Mouse (Mus musculus): Measurements from ENCODE around the gene Ensa.
"Not testable (repeated sequence)": the region's sequence is repeated elsewhere in the genome, so short reads cannot be mapped to it uniquely, and the experiment has no call there.

Ensa gene

DNA sequence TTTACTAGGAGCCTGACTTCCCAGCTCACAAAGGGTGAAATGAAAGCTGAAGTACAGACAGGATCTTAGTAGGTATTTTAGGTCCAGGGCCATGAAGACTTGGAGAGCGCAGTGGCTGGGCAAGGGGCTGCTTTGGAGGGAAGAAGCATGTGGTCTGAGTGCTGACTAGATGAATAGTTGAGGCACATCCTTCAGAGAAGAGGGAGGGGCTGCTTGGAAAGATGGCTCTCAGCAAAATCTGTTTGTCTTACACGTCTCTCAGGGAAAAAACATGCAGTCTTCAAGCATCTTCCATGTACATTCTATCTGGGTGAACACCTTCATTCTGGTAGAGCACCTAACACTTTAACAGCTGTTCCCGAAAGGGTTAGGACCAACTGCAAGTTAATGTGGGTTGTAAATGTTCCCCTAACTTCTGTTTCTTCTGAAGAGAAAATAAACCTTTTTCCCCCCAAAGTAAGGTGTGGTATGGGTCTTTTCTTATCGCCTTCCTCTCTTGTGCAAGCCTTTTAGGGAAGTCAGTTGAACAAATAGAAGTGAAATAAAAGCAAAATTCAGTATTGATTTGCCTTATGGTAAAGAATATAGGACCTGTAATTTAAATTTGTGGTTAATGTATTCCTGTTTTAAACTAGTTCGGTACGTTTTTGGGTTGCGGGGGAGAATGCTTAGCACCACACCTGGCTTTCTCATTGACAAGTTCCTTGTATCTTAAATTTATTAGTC, 38.1 kb downstream of the Ensa start:
- no peak for DNase-seq (ENCODE audit: extremely low spot score, low spot score)

DNA sequence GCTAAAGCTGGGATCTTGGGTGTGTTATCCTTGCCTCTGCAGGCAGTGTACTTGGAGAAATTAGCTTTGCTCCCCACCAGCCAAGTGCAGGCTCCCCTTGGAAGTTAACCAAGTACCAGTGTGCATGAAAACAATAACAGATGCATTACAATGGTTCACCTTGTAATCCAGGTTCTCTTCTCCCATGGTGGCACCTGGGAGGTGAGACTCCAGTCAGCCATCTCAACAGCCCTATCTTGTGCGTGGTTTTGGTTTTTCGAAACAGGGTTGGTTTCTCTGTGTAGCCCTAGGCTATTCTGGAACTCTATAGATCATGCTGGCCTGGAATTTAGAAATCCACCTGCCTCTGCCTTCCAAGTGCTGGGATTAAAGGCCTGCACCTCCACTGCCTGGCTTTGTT, 38.7 kb downstream of the Ensa start:
- no peak for DNase-seq (ENCODE audit: extremely low spot score, low spot score)

DNA sequence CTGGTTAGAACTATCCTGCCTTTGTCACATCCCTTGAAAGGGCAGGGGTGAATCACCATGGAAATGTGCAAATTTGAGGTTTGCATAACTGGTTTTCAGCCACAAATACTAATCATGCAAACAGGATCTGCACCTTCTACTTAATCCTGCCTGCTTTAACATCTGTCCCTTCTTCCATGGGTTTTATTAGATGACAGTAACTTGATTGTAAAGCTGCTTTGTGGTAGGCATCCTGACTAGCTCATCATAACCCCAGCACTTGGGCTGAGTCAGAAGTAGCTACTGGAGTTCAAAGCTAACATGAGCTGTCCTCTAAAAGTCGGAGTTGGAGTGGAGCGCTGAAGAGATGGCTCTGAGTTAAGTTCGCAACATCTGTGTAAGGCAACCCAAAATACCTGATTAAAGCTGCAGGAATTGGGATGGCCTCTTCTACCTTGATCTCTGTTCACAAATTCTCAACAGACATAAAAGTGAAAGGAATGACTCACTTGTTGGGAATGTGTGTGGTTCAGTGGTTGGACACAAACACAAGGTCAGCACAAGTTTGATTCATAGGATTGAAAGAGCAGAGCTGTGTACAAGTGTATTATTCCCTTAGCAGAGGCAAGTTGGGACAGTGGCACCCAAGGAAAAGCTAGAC, 39.3 kb downstream of the Ensa start:
- no peak for DNase-seq (ENCODE audit: extremely low spot score, low spot score)

DNA sequence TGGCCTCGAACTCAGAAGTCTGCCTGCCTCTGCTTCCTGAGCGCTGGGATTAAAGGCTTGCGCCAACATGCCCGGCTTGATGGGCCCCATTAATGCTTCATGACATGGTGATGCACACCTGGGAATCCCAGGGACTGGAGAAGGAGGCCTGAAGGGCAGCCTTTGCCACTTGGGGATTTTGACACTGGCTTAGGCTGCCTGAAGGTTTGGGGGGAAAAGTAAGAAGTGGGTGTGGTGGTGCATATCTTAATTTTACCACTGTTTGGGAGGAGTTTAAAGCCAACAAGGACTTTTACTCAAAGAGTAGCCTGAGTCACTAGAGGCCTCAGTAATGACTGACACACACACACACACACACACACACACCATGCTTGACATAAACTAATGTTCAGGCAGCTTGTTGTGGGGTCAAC, 40.2 kb downstream of the Ensa start:
- DNase-seq (ENCODE audit: extremely low spot score, low spot score) = no peak

DNA sequence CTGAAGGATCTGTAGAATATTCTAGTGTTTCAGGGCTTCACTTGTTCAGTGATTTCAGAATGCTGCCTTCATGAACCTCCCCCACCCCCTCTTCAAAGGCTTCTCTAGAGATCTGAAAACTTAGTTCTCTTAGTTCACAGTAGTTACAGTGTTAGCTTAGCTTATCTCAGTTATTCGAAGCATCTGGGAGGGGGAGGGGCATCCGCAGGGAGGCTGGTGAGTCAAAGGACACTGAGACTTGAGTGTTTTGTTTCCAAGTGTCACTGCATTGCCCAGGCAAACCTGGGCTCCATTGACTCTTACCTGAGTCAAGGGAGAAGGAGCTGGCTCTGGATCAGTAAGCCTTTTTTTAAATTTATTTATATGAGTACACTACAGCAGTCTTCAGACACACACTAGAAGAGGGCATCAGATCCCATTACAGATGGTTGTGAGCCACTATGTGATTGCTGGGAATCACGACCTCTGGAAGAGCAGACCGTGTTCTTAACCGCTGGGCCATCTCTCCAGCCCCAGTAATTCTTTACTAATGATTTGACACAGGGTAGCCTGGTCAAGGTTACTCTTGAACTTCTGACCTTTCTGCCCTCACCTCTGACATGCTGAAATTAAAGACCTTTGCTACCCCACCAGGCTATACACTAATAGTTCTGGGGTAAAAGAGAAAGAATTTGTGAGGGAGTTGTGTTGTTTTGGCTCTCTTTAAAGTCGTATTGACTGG, 41.5 kb downstream of the Ensa start:
- no peak for DNase-seq (ENCODE audit: extremely low spot score, low spot score)

DNA sequence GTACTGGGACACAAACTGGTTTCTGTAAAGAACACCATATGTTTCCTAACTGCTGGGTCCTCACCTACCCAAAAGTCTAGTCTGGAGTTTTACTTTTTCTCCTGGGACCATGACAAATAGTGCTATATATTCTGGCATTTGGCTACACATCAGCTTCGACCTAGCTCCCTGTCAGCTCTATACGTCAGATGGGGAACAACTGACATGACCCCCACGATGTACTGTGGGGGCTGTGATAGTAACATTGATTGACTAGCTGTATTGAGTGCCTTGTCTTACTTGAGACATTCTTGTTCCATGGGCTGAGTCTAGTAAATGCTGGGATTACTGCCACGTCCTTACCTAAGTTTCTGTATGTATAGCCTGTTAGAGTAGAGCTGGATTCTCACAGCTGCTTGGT, 42.7 kb downstream of the Ensa start:
- DNase-seq (ENCODE audit: extremely low spot score, low spot score) = no peak

DNA sequence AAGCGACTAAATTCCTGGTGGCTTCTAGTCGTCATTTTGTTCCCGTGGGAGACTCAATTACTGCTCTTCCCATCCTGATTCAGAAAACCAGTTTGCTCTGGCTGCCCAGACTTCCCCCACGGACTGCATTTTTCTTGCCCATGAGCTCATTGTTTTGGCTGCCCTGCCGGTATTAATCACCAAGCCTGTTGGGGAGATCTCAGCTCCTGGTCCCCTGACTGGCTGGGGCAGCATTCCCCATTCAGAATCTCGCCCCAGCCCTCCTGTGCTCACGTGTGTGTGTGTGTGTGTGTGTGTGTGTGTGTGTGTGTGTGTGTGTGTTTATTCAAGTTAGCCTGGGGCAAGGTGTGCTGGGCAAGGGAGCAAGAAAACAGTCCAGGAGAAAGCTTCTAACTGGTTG, 43.2 kb downstream of the Ensa start:
- DNase-seq (ENCODE audit: extremely low spot score, low spot score) = no peak

DNA sequence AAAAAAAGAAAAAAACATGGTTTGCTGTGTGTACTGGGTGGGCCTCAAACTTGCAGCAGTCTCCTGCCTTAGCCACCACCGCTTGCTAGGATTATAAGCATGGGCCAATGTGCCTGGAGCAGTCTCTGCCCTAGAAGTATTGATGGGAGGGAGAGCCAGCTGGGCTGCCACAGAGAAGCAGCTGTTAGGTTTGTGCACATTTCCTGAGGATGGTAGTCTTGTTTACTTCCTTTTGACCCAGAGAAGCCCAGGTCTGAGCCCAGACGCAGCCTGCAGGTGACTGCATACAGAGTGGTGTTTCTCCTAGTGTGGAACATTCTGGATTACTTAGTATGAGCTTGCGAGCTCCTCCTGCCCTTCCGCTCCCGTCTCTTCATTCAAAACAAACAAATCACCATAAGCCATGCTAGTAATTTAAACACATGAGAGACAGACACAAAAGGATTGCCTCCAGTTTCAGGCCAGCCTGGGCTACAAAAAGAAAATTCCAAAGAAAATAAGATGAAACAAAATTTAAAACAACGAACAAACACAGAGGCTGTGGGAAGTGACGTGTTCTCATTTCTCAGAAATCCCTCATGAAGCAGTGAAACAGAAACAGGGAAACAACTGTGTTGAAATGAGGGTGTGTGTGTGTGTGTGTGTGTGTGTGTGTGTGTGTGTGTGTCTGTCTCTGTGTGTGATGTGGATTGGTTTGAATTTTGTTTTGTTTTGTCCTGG, 44.0 kb downstream of the Ensa start:
- DNase-seq (ENCODE audit: extremely low spot score, low spot score) = no peak

DNA sequence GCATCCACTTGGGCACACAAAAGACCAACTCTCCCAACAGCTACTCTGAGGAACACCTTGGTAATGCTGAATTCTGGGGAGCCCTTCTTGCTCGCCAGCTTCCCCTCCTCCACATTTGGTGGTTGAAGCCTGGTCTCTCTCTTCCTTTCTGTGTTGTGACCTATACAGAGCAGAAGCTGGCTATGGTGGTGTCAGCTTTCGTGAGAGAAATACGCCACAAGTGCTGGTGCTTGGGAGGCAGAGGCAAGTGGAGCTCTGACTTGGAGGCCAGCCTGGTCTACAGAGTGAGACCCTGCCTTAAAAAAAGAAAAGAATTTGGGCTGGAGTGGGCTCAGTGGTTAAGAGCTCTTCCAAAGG, 44.5 kb downstream of the Ensa start:
- no peak for DNase-seq (ENCODE audit: extremely low spot score, low spot score)

DNA sequence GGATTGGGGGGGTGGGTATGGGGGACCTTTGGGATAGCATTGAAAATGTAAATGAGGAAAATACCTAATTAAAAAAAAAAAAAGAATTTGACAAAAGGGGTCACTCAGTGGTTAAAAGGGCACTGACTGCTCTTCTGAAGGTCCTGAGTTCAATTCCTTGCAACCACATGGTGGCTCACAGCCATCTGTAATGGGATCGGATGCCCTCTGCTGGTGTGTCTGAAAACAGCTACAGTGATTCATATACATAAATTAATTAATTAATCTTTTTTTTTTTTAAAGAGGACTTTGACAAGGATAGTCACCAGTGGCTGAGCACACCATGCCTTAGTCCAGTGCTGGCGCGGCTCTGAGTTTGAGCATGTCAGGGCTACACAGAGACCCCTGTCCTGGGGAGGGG, 45.6 kb downstream of the Ensa start:
- not testable (repeated sequence) for DNase-seq (ENCODE audit: extremely low spot score, low spot score)

DNA sequence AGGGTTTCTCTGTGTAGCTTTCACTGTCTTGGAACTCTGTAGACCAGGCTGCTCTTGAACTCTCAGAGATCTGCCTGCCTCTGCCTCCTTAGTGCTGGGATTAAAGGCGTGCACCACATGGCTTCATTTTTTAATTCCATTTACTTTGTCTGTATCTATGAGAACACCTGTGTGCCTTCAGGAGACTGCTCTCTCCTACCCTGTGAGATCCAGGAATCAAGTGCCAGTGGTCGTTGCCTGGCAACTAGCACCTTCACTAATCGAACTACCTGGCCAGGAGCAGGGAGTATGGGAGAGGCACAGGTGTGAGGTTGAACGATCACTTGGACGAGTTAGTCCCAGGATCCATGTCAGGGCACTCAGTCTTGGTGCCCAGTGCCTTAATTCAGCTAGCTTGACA, 46.4 kb downstream of the Ensa start:
- DNase-seq (ENCODE audit: extremely low spot score, low spot score) = no peak

DNA sequence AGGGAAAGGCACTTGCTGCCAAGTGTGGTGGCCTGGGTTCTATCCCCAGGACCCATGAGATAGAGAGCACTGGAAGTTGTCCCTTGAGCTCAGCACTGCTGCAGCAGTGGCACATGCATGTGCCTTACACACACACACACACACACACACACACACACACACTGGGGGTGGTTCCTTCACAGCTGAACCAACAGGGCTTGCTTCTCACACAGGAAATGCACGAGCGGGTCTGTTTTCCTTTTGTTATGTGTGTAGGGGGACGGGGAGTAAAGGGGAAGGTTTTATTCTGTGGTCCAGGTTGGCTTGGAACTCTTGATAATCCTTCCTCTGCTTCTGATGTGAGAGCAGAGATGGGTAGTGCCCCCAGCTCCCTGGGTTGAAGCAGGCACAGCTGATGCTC, 47.7 kb downstream of the Ensa start:
- DNase-seq (ENCODE audit: extremely low spot score, low spot score) = no peak

DNA sequence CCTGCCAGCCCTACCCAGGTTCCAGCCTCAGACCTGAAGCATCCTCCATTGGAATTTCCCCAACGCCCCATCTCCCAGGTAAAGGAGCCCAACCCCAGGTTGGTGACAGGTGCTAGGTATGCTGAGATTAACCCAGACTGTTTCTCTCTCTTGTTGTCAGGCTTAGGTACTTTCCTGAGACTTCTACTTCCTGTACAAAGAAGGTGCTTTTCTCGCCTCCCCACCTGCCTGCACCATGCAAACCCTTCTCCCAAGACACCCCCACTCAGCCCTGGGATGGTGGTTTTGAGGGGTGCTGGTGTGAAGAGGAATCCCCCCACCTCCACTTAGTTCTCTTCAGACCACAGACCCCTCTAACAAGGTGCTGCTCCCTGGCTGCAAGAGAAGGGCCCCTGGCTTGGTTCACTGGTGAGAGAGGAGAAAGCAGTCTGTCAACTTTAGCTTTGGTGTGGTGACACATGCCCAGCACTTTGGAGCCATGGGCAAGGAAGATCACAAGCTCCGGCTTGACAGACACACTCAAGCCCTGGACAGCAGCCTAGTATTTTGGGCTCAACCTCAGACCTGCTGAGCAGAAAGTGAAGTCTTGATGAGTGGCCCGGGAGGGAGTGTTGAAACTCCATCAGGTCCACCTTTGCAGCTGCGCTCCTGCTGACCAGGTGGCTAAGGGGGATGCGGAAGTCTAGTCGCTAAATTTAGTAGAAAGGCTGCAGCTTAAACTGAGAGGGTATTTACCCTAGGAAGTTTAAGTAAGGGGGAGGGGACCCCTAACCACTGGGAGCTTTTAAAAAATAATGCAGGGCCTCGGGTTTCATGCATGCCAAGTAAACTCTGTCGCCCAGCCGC, 48.3 kb downstream of the Ensa start:
- DNase-seq (ENCODE audit: extremely low spot score, low spot score) = no peak

DNA sequence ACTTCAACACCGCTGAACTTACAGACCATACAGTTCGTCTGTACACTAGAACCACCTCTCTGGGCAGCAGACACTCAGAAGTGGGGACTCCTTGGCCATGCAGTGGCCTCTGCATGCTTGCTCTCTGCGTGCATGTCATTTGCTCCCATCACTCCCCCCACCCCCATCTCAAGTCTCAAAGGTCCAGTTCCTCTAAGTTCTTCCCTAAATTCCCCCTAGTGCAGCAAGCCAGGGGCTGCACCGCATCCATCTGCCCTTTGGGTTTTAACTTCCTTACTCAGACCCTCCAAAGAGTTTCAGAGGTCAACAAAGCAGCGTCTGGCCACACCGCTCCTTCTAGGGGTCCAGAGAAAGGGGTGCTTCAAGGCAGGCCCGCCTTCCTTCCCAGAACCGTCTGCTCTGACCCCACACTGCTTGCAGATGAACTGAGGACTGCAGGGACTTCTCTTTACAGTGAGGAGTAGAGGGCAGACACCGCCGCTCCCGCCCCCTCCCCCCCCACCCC, 49.0 kb downstream of the Ensa start:
- no peak for DNase-seq (ENCODE audit: extremely low spot score, low spot score)

DNA sequence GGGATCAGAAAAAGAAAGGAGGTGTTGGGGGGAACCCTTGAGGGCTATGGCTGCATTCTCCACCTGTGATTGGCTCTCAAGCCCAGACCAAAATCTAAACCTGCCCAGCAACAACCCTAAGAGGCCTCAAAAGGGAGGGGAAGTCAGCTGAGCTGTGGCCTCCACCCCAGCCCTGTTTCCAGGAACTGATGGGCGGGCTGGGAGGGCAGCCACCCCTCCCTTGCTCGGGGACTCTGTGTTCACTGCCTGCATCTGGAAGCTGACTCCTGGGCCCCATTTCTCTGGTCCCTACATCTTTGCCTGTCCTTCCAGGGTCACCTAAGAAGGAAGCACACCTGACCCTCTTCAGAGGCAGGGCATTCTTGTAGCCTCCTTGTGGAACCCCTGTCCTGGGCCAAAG, 49.4 kb downstream of the Ensa start:
- DNase-seq (ENCODE audit: extremely low spot score, low spot score) = peak; percentile 46

DNA sequence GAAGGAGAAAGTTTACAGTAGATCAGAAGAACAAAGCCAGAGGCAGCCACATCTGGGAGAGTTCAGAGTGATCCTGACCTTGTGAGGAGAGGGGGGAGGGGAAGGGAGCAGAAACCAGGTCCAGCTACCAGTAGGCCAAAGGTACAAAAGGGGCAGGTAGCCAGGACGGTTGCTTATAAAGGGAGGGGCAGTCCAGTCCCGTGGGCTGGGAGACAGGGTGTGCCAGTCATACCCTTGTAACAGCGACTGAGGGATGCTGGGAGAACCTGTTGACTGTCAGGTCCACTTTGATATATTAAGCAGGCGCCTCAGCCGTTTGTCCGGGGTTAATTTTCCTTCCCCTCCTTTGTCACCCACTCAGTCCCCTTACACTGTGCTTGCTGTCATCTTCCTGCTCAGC, 50.0 kb downstream of the Ensa start:
- DNase-seq (ENCODE audit: extremely low spot score, low spot score) = peak; percentile 49

DNA sequence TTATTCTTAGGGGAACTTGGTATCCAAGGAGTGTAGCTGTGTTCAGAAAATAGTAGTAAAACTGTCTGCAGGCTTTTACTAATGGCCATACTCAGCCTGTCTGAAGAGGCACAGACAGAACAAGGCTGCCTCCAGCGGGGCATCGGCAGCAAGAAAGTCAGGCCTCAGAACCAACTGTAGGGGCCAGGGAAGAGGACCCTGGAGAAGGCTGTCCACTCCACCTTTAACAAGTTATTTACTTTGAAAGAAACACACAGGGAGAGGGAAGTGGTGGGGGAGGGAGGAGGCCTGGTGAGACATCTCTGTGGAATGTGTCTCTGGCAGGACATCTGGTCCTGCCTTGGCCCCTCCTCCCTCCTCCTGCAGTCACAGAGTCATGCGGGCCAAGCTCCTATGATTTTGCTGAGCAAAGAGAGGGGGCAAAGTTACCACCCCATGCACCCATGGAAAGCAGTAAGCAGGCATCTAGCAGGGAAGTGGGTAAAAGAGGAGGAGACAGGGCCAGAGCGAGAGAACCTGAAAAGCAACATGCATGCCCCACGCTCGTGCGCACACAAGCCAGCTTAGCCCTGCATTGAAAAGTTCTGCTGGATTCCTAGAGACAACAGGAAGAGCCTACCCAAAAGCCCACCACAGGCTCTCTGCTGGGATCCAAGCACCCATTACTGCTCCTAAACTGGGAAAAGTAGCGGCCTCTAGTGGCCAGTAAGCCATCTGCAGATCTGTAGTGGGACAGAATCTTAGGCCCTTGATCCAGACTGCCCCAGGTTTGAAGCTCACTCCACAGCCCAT, 50.7 kb downstream of the Ensa start:
- peak; percentile 62 for DNase-seq (ENCODE audit: extremely low spot score, low spot score)

DNA sequence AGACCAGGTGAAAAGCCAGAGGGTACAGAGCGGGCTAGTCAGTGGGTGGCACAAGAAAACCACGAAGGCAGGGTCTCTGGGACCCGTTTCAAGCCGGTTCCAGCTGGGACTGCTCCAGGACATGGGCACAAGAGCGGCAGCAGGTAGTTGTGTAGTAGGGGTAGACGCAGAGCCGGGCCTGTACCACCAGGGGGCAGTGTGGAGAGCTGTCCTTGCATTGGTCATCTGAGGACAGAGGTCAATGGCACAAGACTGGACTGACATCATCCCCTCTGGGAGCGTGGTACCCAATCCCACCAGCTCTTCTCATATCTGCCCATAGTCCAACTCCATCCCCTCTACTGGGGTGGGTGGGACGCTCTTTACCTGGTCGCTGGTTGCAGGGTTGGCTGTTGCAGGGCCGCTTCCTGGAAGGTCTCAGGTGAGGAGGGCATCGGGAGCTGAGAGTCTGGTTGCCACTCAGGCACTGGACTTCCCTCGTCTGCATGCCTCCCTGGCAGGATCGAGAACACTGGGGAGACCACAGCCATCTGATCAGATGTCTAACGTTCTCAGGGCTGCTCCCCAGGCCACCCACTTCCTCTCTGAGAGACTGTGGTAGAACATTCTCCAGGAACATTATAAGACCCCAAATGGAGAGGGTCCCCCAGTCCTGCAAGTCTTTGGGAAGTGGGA, 52.1 kb downstream of the Ensa start:
- peak; percentile 80 for DNase-seq (ENCODE audit: extremely low spot score, low spot score)

DNA sequence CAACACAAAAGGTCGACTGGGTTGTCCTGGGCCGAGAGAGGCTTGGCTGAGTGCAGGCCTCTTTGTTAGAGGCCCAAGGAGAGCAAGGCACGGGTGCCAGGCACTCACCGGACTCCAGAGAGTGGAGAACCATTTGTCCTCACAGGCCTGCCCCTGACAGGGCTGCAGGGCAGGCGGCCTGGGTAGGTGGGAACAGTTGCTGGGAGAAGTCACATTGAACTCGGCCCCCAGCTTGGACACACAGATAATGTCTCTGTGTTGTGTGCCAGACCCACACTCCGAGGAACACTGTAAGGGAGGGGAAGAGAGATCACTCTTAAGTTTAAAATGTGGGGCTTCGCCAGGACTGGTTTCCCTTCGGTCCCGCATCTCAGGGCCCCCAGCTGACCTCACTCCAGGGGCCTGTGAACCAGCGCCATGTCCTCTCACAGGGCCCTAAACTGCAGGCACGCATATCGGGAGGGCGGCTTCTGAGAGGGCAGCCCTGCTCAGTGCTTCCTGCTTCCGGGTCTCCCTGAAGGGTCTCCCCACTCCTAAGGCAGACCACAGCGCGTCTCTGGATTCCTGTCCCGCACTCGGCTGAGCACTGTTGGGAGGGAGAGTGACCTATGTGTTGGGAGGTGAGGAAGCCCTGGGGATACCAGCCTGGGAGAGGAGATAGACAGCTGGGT, 52.8 kb downstream of the Ensa start:
- no peak for DNase-seq (ENCODE audit: extremely low spot score, low spot score)
